Mouse (Mus musculus) embryonic facial prominence, embryonic 13.5 days (tissue): ENCODE results near the gene Deaf1. TPM values are rescaled to one million over a fixed set of nuclear protein-coding genes. Genes with fewer than 3 reads are reported as not detected.
A peak's percentile ranks its signal among the peaks of the same experiment; 100 is the strongest.

ENCODE experiments used
- ATAC-seq: fragments of 200-750 bp; cut with Nextera tagmentation; 2 replicates; pipeline ENCODE4 v1.8.0; 2017; ENCODE audit warnings: low read depth; ENCODE audit not compliant: insufficient number of reproducible peaks, insufficient read depth, low FRiP score, low TSS enrichment
- H3K27ac ChIP-seq: fragments of 300-500 bp; sonication (generic); 2 replicates; pipeline ENCODE4 v1.5.1; 2015; ENCODE audit warnings: moderate library complexity, mild to moderate bottlenecking, inconsistent platforms
- H3K27me3 ChIP-seq: fragments of 300-500 bp; sonication (generic); 2 replicates; pipeline ENCODE4 v1.6.1; 2015; ENCODE audit warnings: mild to moderate bottlenecking, inconsistent platforms
- H3K36me3 ChIP-seq: fragments of 300-500 bp; sonication (generic); 2 replicates; pipeline ENCODE4 v1.6.1; 2015; ENCODE audit warnings: mild to moderate bottlenecking, inconsistent platforms
- H3K4me1 ChIP-seq: fragments of 300-500 bp; sonication (generic); 2 replicates; pipeline ENCODE4 v1.6.1; 2015; ENCODE audit warnings: inconsistent platforms
- H3K4me2 ChIP-seq: fragments of 300-500 bp; sonication (generic); 2 replicates; pipeline ENCODE4 v1.6.1; 2015; ENCODE audit warnings: moderate library complexity, mild to moderate bottlenecking, inconsistent platforms
- H3K4me3 ChIP-seq: fragments of 300-500 bp; sonication (generic); 2 replicates; pipeline ENCODE4 v1.5.1; 2015; ENCODE audit warnings: mild to moderate bottlenecking, inconsistent platforms
- H3K9ac ChIP-seq: fragments of 300-500 bp; sonication (generic); 2 replicates; pipeline ENCODE4 v1.6.1; 2015; ENCODE audit warnings: mild to moderate bottlenecking, inconsistent platforms
- H3K9me3 ChIP-seq: fragments of 300-500 bp; sonication (generic); 2 replicates; pipeline ENCODE4 v1.6.1; 2016; ENCODE audit warnings: inconsistent platforms
- WGBS: fragments of 180-500 bp; shearing (Covaris S2); methylation state at CpG from one replicate; pipeline ENCODE4 v1.1.7; 2015; ENCODE audit warnings: mixed read lengths; 5-methylcytosine and 5-hydroxymethylcytosine counted together
- polyA plus RNA-seq: library from polyadenylated mRNA; unstranded; fragments of >200 nt; fragmentation: Nextera tagmentation; extraction: Ambion mirVana; gene quantifications from 2 replicates; pipeline ENCODE4 v1.2.1, GENCODE M21; 2015

Gene Deaf1
- 81.1 and 83.3 TPM in 2 replicates for polyA plus RNA-seq

DNA sequence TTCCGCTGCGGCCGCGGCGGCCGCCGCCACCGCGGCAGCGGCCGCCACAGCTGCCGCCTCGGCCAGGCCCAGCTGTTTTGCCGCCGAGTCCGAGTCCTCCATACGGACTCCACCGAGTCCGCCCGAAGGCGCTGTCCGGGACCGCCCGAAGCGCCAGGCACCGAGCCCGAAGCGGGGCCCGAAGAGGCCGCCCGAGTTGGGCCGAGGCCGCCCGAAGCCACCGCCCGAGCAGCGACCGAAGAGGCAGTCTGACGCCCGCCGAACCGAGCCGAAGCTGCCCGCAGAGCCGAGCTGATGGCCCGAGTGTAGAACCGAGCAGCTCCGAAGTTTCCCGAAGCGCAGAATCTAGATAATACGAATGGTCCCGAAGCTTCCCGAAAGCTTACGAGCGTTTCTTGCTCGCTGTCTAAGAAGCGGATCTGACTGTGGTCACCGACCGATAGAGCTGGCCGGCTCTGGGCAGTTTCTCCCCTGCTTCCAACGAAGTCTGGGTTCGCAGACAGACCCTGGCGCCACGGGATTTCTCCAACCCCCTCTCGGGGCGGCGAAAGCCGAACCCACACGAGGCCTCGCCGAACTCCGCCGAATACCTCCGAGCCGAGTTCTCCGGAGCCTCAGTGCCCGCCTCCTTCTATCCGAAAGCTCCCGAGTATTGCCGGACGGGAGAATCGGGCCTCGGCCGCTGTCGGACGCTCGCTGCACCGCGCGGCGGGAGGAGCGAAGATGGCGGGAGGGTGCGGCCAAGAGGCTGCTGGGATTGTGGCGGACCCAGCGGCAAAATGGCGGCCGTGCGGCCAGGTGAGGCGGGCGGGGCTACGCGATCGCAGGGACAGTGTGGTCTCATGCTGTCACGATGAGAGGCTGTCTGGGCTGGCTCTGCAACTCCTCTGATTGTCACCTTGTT is at the start of gene Deaf1, which contains the start of gene Tmem80:
TSS of gene Deaf1 (minus strand) at position 222 of the 904 bp plus-strand sequence.
TSS of gene Tmem80 (plus strand) at position 271 of the 904 bp plus-strand sequence.
- peak within 1 kb of the TSS; percentile 100 for H3K27ac ChIP-seq
- WGBS, result under 1% methylated on average over 105 of the region's 105 CpGs
- H3K27me3 ChIP-seq, result no peaks in the 10 kb centered on the region
- H3K4me3 ChIP-seq, result peak within 1 kb of the TSS; percentile 65
- peaks cover 31% of the 10 kb centered on the region for H3K4me1 ChIP-seq
- H3K9ac ChIP-seq, result peak within 1 kb of the TSS; percentile 97
- ATAC-seq, result peak; percentile 95
- H3K36me3 ChIP-seq, result peaks cover 24% of the 10 kb centered on the region
- no peaks in the 10 kb centered on the region for H3K9me3 ChIP-seq
- peak within 1 kb of the TSS; percentile 96 for H3K4me2 ChIP-seq

DNA sequence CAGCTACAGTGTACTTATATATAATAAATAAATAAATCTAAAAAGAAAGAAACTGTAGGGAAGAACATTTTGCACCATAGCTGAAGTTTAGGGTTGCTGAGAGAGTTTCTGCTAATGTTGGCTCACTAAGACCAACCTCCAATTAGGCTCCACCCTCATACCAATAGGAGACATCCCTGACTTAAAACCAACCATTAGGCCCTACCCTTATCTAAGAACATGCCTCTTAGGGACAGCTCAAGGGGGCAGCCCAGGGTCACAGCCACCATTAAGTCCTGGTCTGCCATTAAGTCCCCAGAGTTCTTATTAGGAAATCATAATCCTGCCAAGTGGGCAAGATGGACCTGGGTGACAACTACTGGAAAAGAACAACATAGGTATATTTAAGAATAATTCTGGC is 46.9 kb upstream of the Deaf1 start:
- Histone ChIP-seq H3K4me3 (no peak overlapping the region), H3K36me3 (no peaks in the 10 kb centered on the region), H3K4me1 (0 out of 2 replicates have a peak, but pooled peaks cover 2% of the 10 kb centered on the region), H3K9me3 (no peaks in the 10 kb centered on the region), H3K9ac (no peak overlapping the region), H3K4me2 (no peak overlapping the region), H3K27me3 (no peaks in the 10 kb centered on the region), H3K27ac (no peak overlapping the region)
- ATAC-seq, result no peak

GRCm38 (mm10) chr7:141373611-141374010 is 46.1 kb upstream of the Deaf1 start:
- H3K27ac ChIP-seq, result no peak overlapping the region
- H3K4me3 ChIP-seq, result no peak overlapping the region
- 75% methylated on average over 6 of the region's 6 CpGs for WGBS
- H3K4me2 ChIP-seq, result no peak overlapping the region
- no peak overlapping the region for H3K9ac ChIP-seq
- no peaks in the 10 kb centered on the region for H3K27me3 ChIP-seq
- no peaks in the 10 kb centered on the region for H3K36me3 ChIP-seq
- 0 out of 2 replicates have a peak, but pooled peaks cover 2% of the 10 kb centered on the region for H3K4me1 ChIP-seq
- H3K9me3 ChIP-seq, result no peaks in the 10 kb centered on the region
- ATAC-seq, result no peak

DNA sequence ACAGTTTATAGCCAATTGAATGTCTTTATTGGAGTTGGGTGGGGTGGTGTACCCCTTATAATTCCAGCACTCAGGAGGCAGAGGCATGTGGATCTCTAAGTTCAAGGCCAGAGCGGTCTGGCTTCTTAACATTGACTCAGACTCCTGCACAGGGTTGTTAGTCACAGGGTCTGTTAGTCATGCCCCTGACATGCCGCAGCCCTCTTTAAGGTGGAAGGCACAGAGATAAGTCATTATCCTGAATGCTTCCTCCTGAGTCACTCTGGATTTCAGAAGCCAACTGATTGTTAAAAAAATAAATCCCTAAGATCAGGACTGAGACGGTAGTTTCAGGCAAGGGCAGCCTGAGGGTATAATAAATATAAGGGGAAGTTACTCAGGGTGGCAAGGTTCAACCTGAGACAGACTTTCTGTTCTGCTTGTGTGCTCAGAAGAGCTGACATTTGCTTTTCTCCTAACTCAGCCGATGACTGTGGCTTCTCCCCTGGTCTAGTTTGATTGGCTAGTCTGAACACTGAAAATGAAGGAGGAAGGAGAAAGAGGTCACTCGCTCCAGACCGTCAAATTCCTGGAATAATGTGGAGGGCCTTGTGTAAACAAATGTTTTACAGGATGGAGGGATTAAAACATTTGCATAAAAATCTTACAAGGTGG is 44.6 kb upstream of the Deaf1 start:
- ATAC-seq, result no peak
- Histone ChIP-seq H3K9me3 (no peaks in the 10 kb centered on the region), H3K27ac (no peak overlapping the region), H3K9ac (no peak overlapping the region), H3K4me2 (no peak overlapping the region), H3K36me3 (no peaks in the 10 kb centered on the region), H3K4me1 (0 out of 2 replicates have a peak, but pooled peaks cover 2% of the 10 kb centered on the region), H3K4me3 (no peak overlapping the region), H3K27me3 (no peaks in the 10 kb centered on the region)
- WGBS, result 56% methylated on average over 6 of the region's 6 CpGs

GRCm38 (mm10) chr7:141369918-141370317 is 42.4 kb upstream of the Deaf1 start:
- H3K27me3 ChIP-seq, result no peaks in the 10 kb centered on the region
- no peak overlapping the region for H3K27ac ChIP-seq
- no peak for ATAC-seq
- H3K4me3 ChIP-seq, result no peak overlapping the region
- no peak overlapping the region for H3K4me2 ChIP-seq
- 0 out of 2 replicates have a peak, but pooled peaks cover 2% of the 10 kb centered on the region for H3K4me1 ChIP-seq
- H3K36me3 ChIP-seq, result no peaks in the 10 kb centered on the region
- H3K9ac ChIP-seq, result no peak overlapping the region
- H3K9me3 ChIP-seq, result no peaks in the 10 kb centered on the region
- 61% methylated on average over 5 of the region's 5 CpGs for WGBS

- Histone ChIP-seq H3K4me2 (no peak overlapping the region), H3K36me3 (no peaks in the 10 kb centered on the region), H3K9me3 (no peaks in the 10 kb centered on the region), H3K4me3 (no peak overlapping the region), H3K27ac (no peak overlapping the region), H3K9ac (no peak overlapping the region), H3K27me3 (peaks cover 4% of the 10 kb centered on the region), H3K4me1 (0 out of 2 replicates have a peak, but pooled peaks cover 2% of the 10 kb centered on the region)
- 86% methylated on average over 4 of the region's 4 CpGs for WGBS
- ATAC-seq, result no peak
Observed at GRCm38 (mm10) chr7:141367358-141367757, 39.9 kb upstream of the Deaf1 start.

DNA sequence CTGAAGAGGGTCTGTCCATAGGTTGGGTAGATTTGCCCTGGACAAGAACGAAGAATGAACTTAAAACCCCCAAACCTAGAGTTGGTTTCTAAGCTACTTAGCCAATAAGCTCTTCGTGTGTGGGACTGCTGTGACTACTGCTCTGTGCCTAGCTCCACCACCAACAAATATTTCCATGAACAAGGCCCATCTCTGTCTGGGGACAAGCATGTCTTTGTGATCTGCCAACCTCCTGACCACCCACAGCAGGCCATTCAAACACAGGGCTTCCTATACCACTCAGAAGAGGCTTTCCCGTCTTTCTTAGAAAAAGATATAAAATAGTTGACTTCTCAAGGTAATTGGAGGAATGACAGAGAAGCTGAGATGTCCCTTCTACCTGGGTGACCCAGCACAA is 37.6 kb upstream of the Deaf1 start:
- WGBS, result 51% methylated on average over 3 of the region's 3 CpGs
- H3K36me3 ChIP-seq, result no peaks in the 10 kb centered on the region
- H3K4me3 ChIP-seq, result no peak overlapping the region
- H3K27me3 ChIP-seq, result peaks cover 26% of the 10 kb centered on the region
- ATAC-seq, result no peak
- H3K9me3 ChIP-seq, result no peaks in the 10 kb centered on the region
- H3K9ac ChIP-seq, result no peak overlapping the region
- H3K27ac ChIP-seq, result no peak overlapping the region
- no peak overlapping the region for H3K4me2 ChIP-seq
- H3K4me1 ChIP-seq, result no peaks in the 10 kb centered on the region

GRCm38 (mm10) chr7:141364349-141365048 is 37.0 kb upstream of the Deaf1 start:
- no peak overlapping the region for H3K27ac ChIP-seq
- no peaks in the 10 kb centered on the region for H3K4me1 ChIP-seq
- H3K9ac ChIP-seq, result no peak overlapping the region
- no peaks in the 10 kb centered on the region for H3K36me3 ChIP-seq
- ATAC-seq, result no peak
- 74% methylated on average over 5 of the region's 5 CpGs for WGBS
- no peak overlapping the region for H3K4me2 ChIP-seq
- no peaks in the 10 kb centered on the region for H3K9me3 ChIP-seq
- H3K4me3 ChIP-seq, result no peak overlapping the region
- H3K27me3 ChIP-seq, result peaks cover 32% of the 10 kb centered on the region

- H3K4me2 ChIP-seq, result no peak overlapping the region
- H3K4me3 ChIP-seq, result no peak overlapping the region
- 48% methylated on average over 2 of the region's 2 CpGs for WGBS
- no peaks in the 10 kb centered on the region for H3K4me1 ChIP-seq
- H3K9me3 ChIP-seq, result no peaks in the 10 kb centered on the region
- peaks cover 33% of the 10 kb centered on the region for H3K27me3 ChIP-seq
- no peaks in the 10 kb centered on the region for H3K36me3 ChIP-seq
- no peak for ATAC-seq
- H3K9ac ChIP-seq, result no peak overlapping the region
- no peak overlapping the region for H3K27ac ChIP-seq
Observed at GRCm38 (mm10) chr7:141363752-141364125, 36.2 kb upstream of the Deaf1 start.

- Histone ChIP-seq H3K4me1 (no peaks in the 10 kb centered on the region), H3K27me3 (peaks cover 33% of the 10 kb centered on the region), H3K9me3 (no peaks in the 10 kb centered on the region), H3K27ac (no peak overlapping the region), H3K4me3 (no peak overlapping the region), H3K36me3 (no peaks in the 10 kb centered on the region), H3K9ac (no peak overlapping the region), H3K4me2 (no peak overlapping the region)
- WGBS, result 55% methylated on average over 4 of the region's 4 CpGs
- ATAC-seq, result no peak
Observed at GRCm38 (mm10) chr7:141363106-141363751, 35.7 kb upstream of the Deaf1 start.

DNA sequence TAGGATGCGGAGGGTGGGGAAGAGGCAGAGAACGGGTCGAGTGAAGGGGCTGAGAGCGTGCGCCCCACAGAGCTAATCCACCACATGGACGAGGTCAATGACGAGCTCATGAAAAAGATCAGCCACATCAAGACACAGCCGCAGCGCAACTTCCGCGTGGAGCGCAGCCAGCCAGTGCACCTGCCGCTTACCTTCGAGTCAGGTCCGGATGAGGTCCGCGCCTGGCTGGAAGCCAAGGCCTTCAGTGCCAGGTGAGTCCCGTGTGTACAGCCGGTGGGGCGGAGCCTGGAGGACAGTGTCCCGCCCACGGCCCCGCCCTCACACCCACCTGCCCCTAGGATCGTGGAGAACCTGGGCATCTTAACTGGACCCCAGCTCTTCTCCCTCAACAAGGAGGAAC is 34.0 kb upstream of the Deaf1 start:
- no peak overlapping the region; the same call in 1 of the 2 replicates for H3K4me2 ChIP-seq
- H3K9ac ChIP-seq, result no peak overlapping the region
- no peak overlapping the region for H3K27ac ChIP-seq
- no peaks in the 10 kb centered on the region for H3K9me3 ChIP-seq
- 14% methylated on average over 24 of the region's 24 CpGs for WGBS
- no peaks in the 10 kb centered on the region for H3K4me1 ChIP-seq
- peaks cover 37% of the 10 kb centered on the region for H3K27me3 ChIP-seq
- no peak for ATAC-seq
- no peak overlapping the region for H3K4me3 ChIP-seq
- H3K36me3 ChIP-seq, result no peaks in the 10 kb centered on the region
